Mouse (Mus musculus) stomach, postnatal 0 days (tissue): ENCODE results near the gene Crygc. TPM values are rescaled to one million over a fixed set of nuclear protein-coding genes. Genes with fewer than 3 reads are reported as not detected.
A peak's percentile ranks its signal among the peaks of the same experiment; 100 is the strongest.

Source experiments
- ATAC-seq: fragments of 200-750 bp; cut with Nextera tagmentation; 2 replicates; pipeline ENCODE4 v1.8.0; 2017; ENCODE audit not compliant: low FRiP score, low TSS enrichment
- DNase-seq: peaks from one replicate; pipeline ENCODE4 v3.0.0-alpha.2; 2016; ENCODE audit warnings: low spot score
- H3K27ac ChIP-seq: fragments of 300-500 bp; sonication (generic); replicated peaks from 2 replicates; pipeline ENCODE4 v1.5.1; 2014; ENCODE audit warnings: mild to moderate bottlenecking, control low read depth
- H3K27me3 ChIP-seq: fragments of 300-500 bp; sonication (generic); 2 replicates; pipeline ENCODE4 v1.6.1; 2014; ENCODE audit warnings: low read length; ENCODE audit not compliant: control insufficient read depth, insufficient read depth
- H3K36me3 ChIP-seq: fragments of 300-500 bp; sonication (generic); 2 replicates; pipeline ENCODE4 v1.6.1; 2014; ENCODE audit warnings: low read length, mixed read lengths; ENCODE audit not compliant: control insufficient read depth, insufficient read depth
- H3K4me1 ChIP-seq: fragments of 300-500 bp; sonication (generic); replicated peaks from 2 replicates; pipeline ENCODE4 v1.6.1; 2014; ENCODE audit warnings: antibody characterized with exemption; ENCODE audit not compliant: control insufficient read depth, insufficient read depth
- H3K4me2 ChIP-seq: fragments of 300-500 bp; sonication (generic); replicated peaks from 2 replicates; pipeline ENCODE4 v1.6.1; 2014; ENCODE audit warnings: low read depth, mild to moderate bottlenecking, control low read depth, moderate library complexity
- H3K4me3 ChIP-seq: fragments of 300-500 bp; sonication (generic); 2 replicates; pipeline ENCODE4 v1.5.1; 2014; ENCODE audit warnings: low read depth, low read length, control low read depth
- H3K9ac ChIP-seq: fragments of 300-500 bp; sonication (generic); 2 replicates; pipeline ENCODE4 v1.6.1; 2014; ENCODE audit warnings: mild to moderate bottlenecking, low read length, control low read depth, mixed read lengths
- H3K9me3 ChIP-seq: fragments of 300-500 bp; sonication (generic); 2 replicates; pipeline ENCODE4 v1.6.1; 2016; ENCODE audit warnings: low read length; ENCODE audit not compliant: control insufficient read depth
- CTCF ChIP-seq: IDR thresholded peaks from 2 replicates; pipeline ENCODE4 v1.5.1; 2016; ENCODE audit warnings: antibody characterized with exemption, low read depth, mild to moderate bottlenecking, moderate library complexity
- EP300 ChIP-seq: optimal IDR thresholded peaks from 2 replicates; pipeline ENCODE3; 2016; ENCODE audit warnings: antibody characterized with exemption
- WGBS: fragments of 180-500 bp; shearing (Covaris S2); extraction: QIAGEN DNeasy Blood & Tissue Kit; methylation state at CpG from one replicate; pipeline ENCODE4 v1.1.7; 2014; 5-methylcytosine and 5-hydroxymethylcytosine counted together
- polyA plus RNA-seq: library from polyadenylated mRNA; unstranded; fragments of >200 nt; fragmentation: Nextera tagmentation; extraction: Ambion mirVana; gene quantifications from 2 replicates; pipeline ENCODE4 v1.2.1, GENCODE M21; 2015

Gene Crygc
- not detected in 2 replicates for polyA plus RNA-seq

DNA sequence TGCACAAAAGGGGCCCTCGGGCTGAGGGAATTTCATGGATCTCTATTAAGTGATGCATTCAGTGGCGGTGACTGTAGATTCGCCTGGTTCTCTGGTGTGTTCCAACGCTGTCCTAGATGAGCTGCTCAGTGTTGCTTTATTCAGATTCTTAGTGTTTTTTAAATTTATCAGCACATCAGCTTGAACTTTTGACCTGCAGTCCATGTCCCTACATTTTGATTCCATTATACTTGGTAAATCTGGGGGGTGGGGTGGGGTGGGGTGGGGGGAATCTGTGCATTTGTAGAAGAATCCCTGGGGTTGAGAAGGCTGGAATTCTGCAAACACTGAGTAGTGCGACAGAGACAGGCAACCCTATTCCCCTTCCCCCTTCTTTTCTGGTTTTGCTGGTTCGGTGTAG is at the start of gene Crygc:
Gene Crygc, minus strand, starts transcription at position 101 of the 400 bp plus-strand sequence.
- no peaks in the 10 kb centered on the region for H3K9me3 ChIP-seq
- DNase-seq (no peak), ATAC-seq (no peak)
- H3K9ac ChIP-seq: no peak within 1 kb of the TSS
- H3K27me3 ChIP-seq: no peaks in the 10 kb centered on the region
- H3K4me3 ChIP-seq: no peak within 1 kb of the TSS
- WGBS: 69% methylated on average over 6 of the region's 6 CpGs
- H3K27ac ChIP-seq: no peak within 1 kb of the TSS
- H3K4me1 ChIP-seq: no peaks in the 10 kb centered on the region
- no peaks in the 10 kb centered on the region for H3K36me3 ChIP-seq
- TF ChIP-seq EP300 (no peak), CTCF (no peak)
- H3K4me2 ChIP-seq: no peak within 1 kb of the TSS

DNA sequence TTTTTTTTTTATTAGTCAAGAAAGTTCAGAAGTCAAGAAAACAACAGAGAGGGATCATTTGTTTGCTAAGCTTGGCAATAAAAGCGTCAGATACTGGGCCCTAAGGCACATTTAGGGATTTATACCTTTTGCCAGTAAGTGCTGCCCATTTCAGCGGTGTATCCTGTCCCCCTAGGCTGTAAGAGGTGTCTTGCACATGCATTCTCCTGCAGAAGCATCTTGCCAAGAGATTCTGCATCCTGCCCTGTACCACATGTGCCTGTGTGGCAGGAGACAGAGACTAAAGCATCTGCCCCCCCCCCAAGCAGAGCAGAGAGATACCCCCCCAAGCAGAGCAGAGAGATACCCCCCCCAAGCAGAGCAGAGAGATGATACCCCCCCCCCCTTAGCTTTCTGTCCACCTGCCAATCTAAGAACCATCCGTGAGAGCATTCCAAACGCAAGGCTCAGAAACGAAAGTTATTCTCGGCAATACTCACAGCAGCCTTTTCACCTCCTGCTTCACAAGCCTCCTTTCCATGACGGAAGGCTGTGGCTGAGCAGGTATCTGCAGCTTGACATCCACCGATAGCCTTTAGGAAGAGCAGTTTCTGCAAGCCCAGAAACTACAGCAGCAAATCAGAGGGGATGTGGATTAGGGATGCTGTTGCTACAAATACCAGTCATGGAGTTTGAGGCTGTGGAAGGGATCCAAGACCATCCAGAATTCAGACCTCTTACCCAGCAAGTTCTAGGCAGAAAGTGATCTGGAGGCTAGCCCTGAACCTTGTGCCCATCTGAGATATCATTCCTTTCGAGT is 49.3 kb upstream of the Crygc start, which contains the start of gene D630023F18Rik:
Gene D630023F18Rik, minus strand, starts transcription at position 641 of the 799 bp plus-strand sequence.
- DNase-seq (no peak), ATAC-seq (no peak)
- no peak within 1 kb of the TSS for H3K9ac ChIP-seq
- WGBS: 27% methylated on average over 9 of the region's 9 CpGs
- H3K9me3 ChIP-seq: no peaks in the 10 kb centered on the region
- H3K4me1 ChIP-seq: no peaks in the 10 kb centered on the region
- H3K4me2 ChIP-seq: peak within 1 kb of the TSS; percentile 39
- no peaks in the 10 kb centered on the region for H3K36me3 ChIP-seq
- H3K27ac ChIP-seq: no peak within 1 kb of the TSS
- no peak within 1 kb of the TSS for H3K4me3 ChIP-seq
- TF ChIP-seq EP300 (no peak), CTCF (no peak)
- no peaks in the 10 kb centered on the region for H3K27me3 ChIP-seq

DNA sequence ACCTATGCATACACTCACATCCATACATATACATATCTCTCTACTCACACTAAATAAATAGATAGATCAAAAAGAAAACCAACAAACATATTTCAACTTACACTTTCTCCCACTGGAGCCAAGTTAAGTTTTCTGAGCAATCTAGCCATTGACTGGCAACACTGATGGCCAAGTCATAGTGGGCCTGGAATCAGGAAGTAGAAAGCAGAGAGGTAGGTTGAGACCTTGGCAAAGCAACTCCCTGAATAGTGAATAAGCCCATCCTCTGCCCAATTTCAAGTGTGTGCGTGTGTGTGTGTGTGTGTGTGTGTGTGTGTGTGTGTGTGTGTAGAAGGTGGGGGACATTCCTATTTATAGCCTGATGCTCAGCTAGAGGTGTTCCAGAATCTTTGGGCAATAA is 45.9 kb upstream of the Crygc start, which contains the start of gene Gm28845:
Gene Gm28845, minus strand, starts transcription at position 121 of the 400 bp plus-strand sequence.
- TF ChIP-seq CTCF (no peak), EP300 (no peak)
- Histone ChIP-seq H3K4me3 (no peak within 1 kb of the TSS), H3K4me1 (no peaks in the 10 kb centered on the region), H3K27ac (peak within 1 kb of the TSS; percentile 85), H3K9ac (no peak within 1 kb of the TSS), H3K9me3 (no peaks in the 10 kb centered on the region), H3K4me2 (no peak within 1 kb of the TSS), H3K27me3 (no peaks in the 10 kb centered on the region), H3K36me3 (no peaks in the 10 kb centered on the region)
- ATAC-seq (no peak), DNase-seq (no peak)
- WGBS: 94% methylated on average over 1 of the region's 1 CpGs

DNA sequence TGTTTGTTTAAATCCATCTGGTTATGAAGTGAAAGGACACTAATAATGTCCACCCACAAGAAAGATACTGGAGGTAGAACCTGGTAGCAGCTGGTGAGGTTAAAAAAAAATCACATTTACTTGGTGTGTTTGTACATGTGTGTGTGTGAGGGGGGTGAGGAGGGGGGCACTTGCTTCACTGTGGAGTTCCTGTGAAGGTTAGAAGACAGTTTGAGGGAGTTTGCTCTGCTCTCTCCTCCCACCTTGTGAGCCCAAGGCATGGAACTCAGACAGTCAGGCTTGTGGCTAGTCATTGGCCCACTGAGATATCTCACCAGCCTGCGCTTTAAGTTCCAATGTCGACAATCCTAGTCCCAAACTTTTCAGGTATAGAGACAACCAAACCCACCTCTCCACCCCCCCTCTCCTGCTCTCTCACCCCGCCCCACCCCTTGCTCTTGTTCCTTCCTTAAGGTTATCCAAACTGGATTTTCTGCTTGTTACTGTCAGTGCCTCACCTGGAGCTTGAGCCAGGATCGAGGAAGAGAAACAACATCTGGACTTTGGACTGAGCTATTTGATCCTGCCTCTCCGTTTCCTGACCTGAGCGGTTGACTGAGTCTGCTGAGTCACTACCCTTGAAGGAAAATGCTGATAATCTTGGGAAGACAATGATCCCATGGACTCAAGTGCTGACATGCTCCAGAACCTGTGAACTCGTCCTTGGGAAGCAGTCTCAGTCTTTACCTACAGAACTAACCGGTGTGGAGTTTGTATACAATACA is 44.8 kb upstream of the Crygc start:
- H3K9me3 ChIP-seq: no peaks in the 10 kb centered on the region
- H3K4me3 ChIP-seq: no peak overlapping the region
- H3K36me3 ChIP-seq: no peaks in the 10 kb centered on the region
- TF ChIP-seq CTCF (no peak), EP300 (no peak)
- H3K4me1 ChIP-seq: no peaks in the 10 kb centered on the region
- no peaks in the 10 kb centered on the region for H3K27me3 ChIP-seq
- ATAC-seq (peak; percentile 95), DNase-seq (peak; percentile 67)
- H3K4me2 ChIP-seq: no peak overlapping the region
- WGBS: 40% methylated on average over 8 of the region's 8 CpGs
- no peak overlapping the region for H3K9ac ChIP-seq
- peak overlapping the region; percentile 85 for H3K27ac ChIP-seq

DNA sequence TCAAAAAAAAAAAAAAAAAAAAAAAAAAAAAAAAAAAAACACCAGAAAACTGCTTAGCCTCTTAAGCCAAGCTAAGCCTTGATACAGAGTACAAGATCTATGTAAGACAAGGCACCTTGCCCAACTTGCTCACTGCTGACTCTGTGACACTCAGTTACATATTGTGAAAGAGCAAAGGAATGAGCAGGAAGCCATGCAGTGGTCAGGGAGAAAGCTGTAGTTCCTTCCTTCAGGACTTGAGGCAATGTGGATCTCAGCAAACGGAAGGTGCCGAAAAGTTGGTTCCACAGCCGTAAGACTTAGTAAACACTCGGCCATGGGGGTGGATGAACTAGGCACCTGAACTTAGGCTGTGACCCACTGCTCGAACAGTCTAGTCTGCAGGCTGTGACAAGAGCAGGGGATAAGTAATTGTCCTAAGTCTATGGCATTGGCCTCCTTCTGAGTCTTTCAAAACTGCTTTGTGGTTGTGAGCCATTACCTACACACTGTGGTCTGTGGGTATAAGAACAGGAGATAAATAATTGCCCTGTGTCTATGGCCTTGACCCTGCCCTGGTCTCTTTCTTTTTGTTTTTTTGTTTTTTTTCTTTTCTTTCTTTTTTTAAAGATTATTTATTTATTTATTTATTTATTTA is 40.2 kb upstream of the Crygc start:
- no peaks in the 10 kb centered on the region for H3K4me1 ChIP-seq
- TF ChIP-seq CTCF: no peak
- TF ChIP-seq EP300: no peak
- no peak overlapping the region for H3K4me3 ChIP-seq
- H3K27ac ChIP-seq: no peak overlapping the region
- H3K27me3 ChIP-seq: no peaks in the 10 kb centered on the region
- DNase-seq (no peak), ATAC-seq (no peak)
- H3K36me3 ChIP-seq: no peaks in the 10 kb centered on the region
- H3K9ac ChIP-seq: no peak overlapping the region
- 79% methylated on average over 5 of the region's 5 CpGs for WGBS
- no peak overlapping the region for H3K4me2 ChIP-seq
- H3K9me3 ChIP-seq: no peaks in the 10 kb centered on the region
